Mouse (Mus musculus) bone marrow, adult 2 months (tissue): ENCODE measurements at regions not wholly inside any gene's neighbourhood (a gene's known extent, or its start where the extent isn't known, plus 50 kb on each side); places are given as distances from the start of the nearest gene placed in this dataset.

Experiments
- H3K27ac ChIP-seq: fragments of 200-500 bp; 2 replicates; pipeline ENCODE4 v1.5.1; 2012; ENCODE audit warnings: low read depth, mild to moderate bottlenecking, control low read depth, inconsistent platforms, low read length; ENCODE audit not compliant: control insufficient read depth, poor library complexity, insufficient read depth
- H3K4me1 ChIP-seq: fragments of 200-500 bp; 2 replicates; pipeline ENCODE4 v1.6.1; 2011; ENCODE audit warnings: low read length; ENCODE audit not compliant: control insufficient read depth, insufficient read depth
- H3K4me3 ChIP-seq: fragments of 200-500 bp; replicated peaks from 2 replicates; pipeline ENCODE3; 2011; ENCODE audit warnings: mild to moderate bottlenecking, low read depth, low read length, control low read depth; ENCODE audit not compliant: control insufficient read depth
- CTCF ChIP-seq: fragments of 200-500 bp; IDR thresholded peaks from 2 replicates; pipeline ENCODE4 v1.5.1; 2011; ENCODE audit warnings: low read length, control low read depth; ENCODE audit not compliant: control insufficient read depth, insufficient read depth
- POLR2A ChIP-seq: fragments of 200-500 bp; IDR thresholded peaks from 2 replicates; pipeline ENCODE4 v1.6.1; 2011; ENCODE audit warnings: low read depth, mild to moderate bottlenecking, control low read depth, low read length, borderline replicate concordance; ENCODE audit not compliant: control insufficient read depth
- WGBS: fragments of 180-500 bp; shearing (Covaris S2); methylation state at CpG from one replicate; pipeline ENCODE4 v1.1.7; 2018; 5-methylcytosine and 5-hydroxymethylcytosine counted together

DNA sequence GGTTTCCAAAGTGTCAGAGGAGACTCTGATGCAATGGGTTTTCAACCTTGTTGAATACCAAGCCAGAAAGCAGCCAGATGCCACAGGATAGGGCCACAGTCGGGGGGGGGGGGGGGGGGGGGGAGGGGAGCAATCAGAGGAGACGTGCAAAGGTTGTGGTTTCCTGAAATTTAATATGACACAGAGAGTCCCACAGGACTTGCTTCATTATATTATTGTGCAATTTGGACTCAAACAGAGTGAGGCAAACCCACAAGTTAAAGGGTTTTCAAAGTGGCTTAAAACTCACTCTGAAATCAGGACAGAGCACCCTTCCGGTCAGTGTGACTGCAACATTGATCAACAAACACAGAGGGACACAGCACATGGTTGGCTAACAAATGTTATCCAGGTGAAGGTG is 259.4 kb upstream of the Fn1 start:
- 12% methylated on average over 3 of the region's 3 CpGs for WGBS
- no peaks in the 10 kb centered on the region; the same call in 1 of the 2 replicates for H3K4me1 ChIP-seq
- no peak overlapping the region for H3K4me3 ChIP-seq
- TF ChIP-seq CTCF (no peak), POLR2A (no peak)
- no peak overlapping the region for H3K27ac ChIP-seq

DNA sequence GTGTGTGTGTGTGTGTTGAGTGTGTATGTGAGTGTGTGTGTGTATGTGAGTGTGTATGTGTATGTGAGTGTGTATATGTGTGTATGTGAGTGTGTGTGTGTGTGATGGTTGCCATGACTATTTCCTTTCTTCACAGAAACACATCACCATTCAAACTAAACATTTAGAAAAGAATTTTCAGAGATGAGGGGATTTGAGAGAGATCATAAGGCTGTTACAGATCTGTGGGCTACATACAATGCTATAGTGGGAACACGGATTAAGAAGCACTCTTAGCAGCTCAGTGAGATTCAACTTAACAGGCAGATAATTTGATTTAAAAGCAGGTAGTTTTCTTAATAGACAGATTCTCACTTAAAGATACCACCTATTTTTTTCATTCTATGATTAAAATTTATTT is 257.1 kb upstream of the Fn1 start:
- no peak for TF ChIP-seq POLR2A
- no peak for TF ChIP-seq CTCF
- 85% methylated on average over 1 of the region's 1 CpGs for WGBS
- no peaks in the 10 kb centered on the region; the same call in 1 of the 2 replicates for H3K4me1 ChIP-seq
- no peak overlapping the region for H3K27ac ChIP-seq
- H3K4me3 ChIP-seq, result no peak overlapping the region

DNA sequence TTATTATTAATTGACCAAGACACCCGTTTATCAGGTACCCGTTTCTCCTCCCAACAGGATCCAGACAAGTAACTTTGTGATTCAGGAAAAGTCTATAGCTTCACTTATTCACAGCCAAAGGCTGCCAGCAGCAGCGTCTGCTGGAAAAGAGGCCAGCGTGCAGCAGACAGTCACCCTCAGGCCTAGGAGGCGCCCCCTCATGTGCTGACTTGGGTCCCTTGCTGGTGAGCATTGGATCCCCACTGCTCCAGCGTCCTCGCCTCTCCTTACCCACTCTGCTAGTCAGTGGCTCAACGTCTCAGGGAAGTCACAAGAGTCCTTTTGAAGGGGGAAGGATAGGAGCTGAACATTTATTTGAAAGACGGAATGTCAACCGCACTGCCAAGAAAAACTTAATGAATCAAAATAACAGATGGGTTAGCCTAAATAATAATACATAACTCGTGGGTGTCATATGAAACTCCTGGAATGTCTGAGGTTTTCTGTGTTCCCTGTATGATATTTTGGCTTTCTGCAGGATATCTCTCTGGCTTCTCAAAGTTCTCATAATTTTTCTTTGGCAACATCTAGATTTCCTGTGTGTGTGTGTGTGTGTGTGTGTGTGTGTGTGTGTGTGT is 256.6 kb upstream of the Fn1 start:
- no peaks in the 10 kb centered on the region; the same call in 1 of the 2 replicates for H3K4me1 ChIP-seq
- TF ChIP-seq POLR2A (no peak), CTCF (no peak)
- no peak overlapping the region for H3K27ac ChIP-seq
- H3K4me3 ChIP-seq, result no peak overlapping the region
- WGBS, result 83% methylated on average over 11 of the region's 11 CpGs

DNA sequence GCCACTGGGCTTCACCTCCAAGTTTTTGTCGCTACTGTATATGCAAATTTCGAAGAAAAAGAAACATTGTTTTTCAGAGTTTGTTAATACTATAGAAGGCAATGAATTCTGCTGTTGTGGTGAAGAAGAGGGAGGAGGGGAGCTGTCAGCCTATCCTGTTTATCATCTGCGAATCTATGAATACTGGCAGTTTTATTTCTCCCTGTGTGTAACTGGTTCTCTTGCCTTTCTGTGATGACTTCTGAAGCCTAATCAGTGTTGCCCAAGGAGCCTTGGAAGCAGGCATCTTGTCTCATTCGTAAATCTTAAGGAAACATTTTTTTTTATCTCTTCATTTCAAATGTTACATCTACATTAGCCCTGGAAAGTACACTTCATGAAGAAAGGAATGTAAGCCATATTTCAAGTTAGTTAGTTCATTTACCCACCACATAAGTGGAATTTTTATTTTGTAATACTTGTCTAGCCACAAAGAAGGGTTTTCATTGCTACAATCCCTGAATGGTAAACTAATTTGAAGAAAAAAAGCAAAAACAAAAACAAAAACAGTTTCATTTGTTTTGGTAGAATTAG is 251.5 kb upstream of the Fn1 start:
- no peak for TF ChIP-seq POLR2A
- TF ChIP-seq CTCF, result no peak
- H3K4me3 ChIP-seq, result no peak overlapping the region
- no peak overlapping the region for H3K27ac ChIP-seq
- no peaks in the 10 kb centered on the region for H3K4me1 ChIP-seq
- 72% methylated on average over 4 of the region's 4 CpGs for WGBS

DNA sequence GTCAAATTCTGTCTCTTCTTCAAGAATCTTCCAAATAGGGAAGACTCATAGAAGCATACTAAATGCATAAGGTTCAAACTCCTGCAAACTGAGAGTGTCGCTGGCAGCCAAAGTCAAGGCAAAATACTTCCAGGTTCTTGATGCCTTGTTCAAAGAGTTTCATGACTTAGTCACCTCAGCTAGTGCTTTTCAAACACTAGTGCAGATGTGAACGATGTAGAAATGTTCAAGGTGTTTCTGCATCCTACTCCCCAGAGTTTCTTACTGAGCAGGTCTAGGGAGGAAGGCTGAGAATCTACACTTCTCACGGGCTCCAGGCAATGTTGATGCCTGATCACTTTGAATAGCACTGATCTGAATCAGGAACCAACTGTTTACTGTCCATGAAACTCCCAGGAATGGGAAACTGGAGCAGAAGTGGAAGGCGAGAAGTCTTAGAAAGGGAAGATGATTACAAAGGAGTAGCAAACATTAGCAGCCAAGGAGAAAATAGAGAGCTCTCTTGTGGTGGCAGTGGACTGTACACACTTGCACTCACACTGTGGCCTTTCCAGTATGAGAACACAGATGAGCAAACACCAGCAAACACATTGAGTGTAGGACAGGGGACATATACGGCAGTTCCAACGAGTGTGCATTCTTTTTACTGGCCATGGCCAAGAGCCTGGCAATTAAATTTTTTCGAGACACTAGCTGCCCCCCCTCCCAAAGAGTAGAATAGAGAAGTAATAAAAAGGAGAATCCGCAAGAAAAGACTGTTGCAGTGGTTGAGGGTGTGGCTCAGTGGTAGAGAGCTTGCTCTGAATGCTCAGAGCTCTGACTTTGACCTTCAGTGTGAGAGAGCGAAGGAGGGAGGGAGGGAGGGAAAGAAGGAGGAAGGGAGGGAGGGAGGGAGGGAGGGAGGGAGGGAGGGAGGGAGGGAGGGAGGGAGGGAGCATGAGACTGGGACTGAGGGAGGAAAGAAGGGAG is 247.4 kb upstream of the Fn1 start:
- no peak overlapping the region for H3K27ac ChIP-seq
- no peak for TF ChIP-seq POLR2A
- TF ChIP-seq CTCF, result no peak
- WGBS, result 45% methylated on average over 8 of the region's 9 CpGs
- peaks cover 2% of the 10 kb centered on the region for H3K4me1 ChIP-seq
- no peak overlapping the region for H3K4me3 ChIP-seq

GRCm38 (mm10) chr1:71899128-71899527 is 246.1 kb upstream of the Fn1 start:
- H3K4me1 ChIP-seq, result peaks cover 2% of the 10 kb centered on the region
- no peak overlapping the region for H3K4me3 ChIP-seq
- no peak for TF ChIP-seq POLR2A
- TF ChIP-seq CTCF, result no peak
- 70% methylated on average over 8 of the region's 8 CpGs for WGBS
- H3K27ac ChIP-seq, result no peak overlapping the region

DNA sequence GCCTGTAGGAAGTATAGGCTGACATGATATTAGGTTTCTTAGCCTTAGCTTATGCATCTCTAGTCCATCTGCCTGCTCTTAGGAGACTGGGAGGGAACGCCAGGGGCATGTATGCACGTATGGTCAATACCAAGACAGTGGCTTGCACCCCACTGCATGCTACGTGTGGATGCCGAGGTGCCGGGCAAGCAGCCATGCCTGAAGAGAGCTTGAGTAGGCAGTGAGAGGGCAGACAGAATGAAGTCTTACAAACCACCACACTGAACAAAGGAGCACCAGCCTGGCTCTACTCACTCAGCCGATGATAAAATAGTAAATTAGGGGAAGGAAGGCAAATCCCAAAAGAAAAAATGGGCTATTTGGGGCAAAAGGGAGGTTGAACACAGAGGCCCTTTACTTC is 245.2 kb upstream of the Fn1 start:
- Histone ChIP-seq H3K4me1 (peaks cover 2% of the 10 kb centered on the region), H3K27ac (no peak overlapping the region), H3K4me3 (no peak overlapping the region)
- WGBS, result 65% methylated on average over 6 of the region's 6 CpGs
- TF ChIP-seq CTCF (no peak), POLR2A (no peak)

DNA sequence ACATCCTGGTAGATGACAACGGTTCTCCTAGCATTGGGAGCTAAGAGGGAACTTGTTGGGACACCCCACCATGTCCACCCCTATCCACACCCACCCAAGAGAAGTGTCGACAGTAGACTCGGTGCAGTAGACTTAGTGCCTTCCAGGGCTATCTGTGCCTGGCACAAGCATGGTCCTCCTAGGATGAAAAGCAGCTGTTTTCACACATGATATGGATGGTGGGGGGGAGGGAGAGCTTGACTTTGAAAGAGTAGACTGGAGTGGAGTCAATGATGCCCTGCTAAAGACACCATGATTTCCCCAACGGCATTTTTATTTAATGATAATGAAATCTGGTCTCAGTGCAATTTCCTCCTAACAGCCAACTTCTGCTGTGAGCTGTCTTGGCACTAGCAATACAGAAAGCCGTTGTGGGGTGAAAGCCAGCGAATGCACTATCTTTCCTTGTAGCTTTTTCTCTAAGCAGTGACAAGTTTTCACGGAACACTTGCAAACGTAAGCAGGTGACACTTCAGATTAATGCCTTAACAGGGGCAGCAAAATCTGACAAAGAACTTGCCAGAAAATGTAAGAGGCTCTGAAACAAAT is 244.6 kb upstream of the Fn1 start:
- Histone ChIP-seq H3K27ac (no peak overlapping the region), H3K4me3 (no peak overlapping the region)
- WGBS, result 24% methylated on average over 8 of the region's 8 CpGs

More for the DNA sequence above, 244.6 kb upstream of the Fn1 start:
- H3K4me1 ChIP-seq, result peaks cover 2% of the 10 kb centered on the region
- TF ChIP-seq CTCF, result no peak
- no peak for TF ChIP-seq POLR2A
